Mouse (Mus musculus): ENCODE data around the gene Tbcd. TPM values are rescaled to one million over a fixed set of nuclear protein-coding genes. Genes with fewer than 3 reads are reported as not detected.

The Tbcd gene
- polyA plus RNA-seq, 1 experiment = 111 TPM

DNA sequence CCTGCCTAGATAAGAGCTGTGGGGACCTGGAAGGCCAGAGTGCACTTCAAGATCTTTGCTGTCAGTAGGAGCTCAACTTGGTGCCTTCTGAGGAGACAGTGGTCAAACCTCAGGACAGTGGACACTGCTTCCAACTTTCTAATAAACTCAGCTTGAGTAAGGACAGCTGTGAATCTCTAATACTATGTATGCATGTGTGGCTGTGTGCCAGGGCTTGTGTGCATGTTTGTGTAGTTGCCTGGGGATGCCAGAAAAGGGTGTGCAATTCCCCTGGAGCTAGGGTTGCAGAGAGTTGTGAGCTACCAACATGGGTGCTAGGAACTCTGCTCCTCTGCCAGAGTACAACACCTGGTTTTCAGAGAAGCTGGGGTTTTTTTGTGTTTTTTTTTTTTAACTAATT lies 159.2 kb downstream of the Tbcd start:
- Histone ChIP-seq H3K4me3 (no peak overlapping the region), H3K79me2 (ENCODE audit: control insufficient read depth, insufficient read depth) (no peaks in the 10 kb centered on the region), H3ac (ENCODE audit: control insufficient read depth, insufficient read length) (no peak overlapping the region), H3K36me3 (ENCODE audit: control insufficient read depth, insufficient read depth) (peaks cover 44% of the 10 kb centered on the region), H3K4me2 (ENCODE audit: low read depth) (no peak overlapping the region), H3K27me3 (ENCODE audit: control insufficient read depth, insufficient read depth, insufficient read length) (no peaks in the 10 kb centered on the region)
- TF ChIP-seq TCF12 (IDR thresholded peaks at IDR 0.05; ENCODE audit: insufficient read depth, poor library complexity, severe bottlenecking) = no peak
- no peak for TF ChIP-seq REST (IDR thresholded peaks at IDR 0.05; ENCODE audit: insufficient read depth, insufficient read length)
- TF ChIP-seq CEBPB (IDR thresholded peaks at IDR 0.05; ENCODE audit: insufficient read depth, poor library complexity, severe bottlenecking) = no peak
- no peak for TF ChIP-seq SRF (IDR thresholded peaks at IDR 0.05; ENCODE audit: control insufficient read depth, insufficient read length, low read depth)
- no peak for TF ChIP-seq POLR2A (IDR thresholded peaks at IDR 0.05; ENCODE audit: insufficient read length, low read depth)
- TF ChIP-seq MAX (IDR thresholded peaks at IDR 0.05; ENCODE audit: low read depth) = no peak
- no peak for TF ChIP-seq USF1 (IDR thresholded peaks at IDR 0.05; ENCODE audit: low read depth)
- TF ChIP-seq MYOD1 (IDR thresholded peaks at IDR 0.05; ENCODE audit: control insufficient read depth in 1 of 3, insufficient read length in 2 of 3, low read depth in 2 of 3) = no peak
- no peak for TF ChIP-seq POLR2AphosphoS2 (IDR thresholded peaks at IDR 0.05; ENCODE audit: insufficient read length, low read depth)
- TF ChIP-seq MYOG (IDR thresholded peaks at IDR 0.05; ENCODE audit: control insufficient read depth in 1 of 3, insufficient read depth in 1 of 3, insufficient read length in 2 of 3, low read depth in 2 of 3) = no peak
- no peak for TF ChIP-seq E2F4 (IDR thresholded peaks at IDR 0.05; ENCODE audit: insufficient read depth)
- TF ChIP-seq TCF3 (IDR thresholded peaks at IDR 0.05; ENCODE audit: insufficient read length, low read depth) = no peak

DNA sequence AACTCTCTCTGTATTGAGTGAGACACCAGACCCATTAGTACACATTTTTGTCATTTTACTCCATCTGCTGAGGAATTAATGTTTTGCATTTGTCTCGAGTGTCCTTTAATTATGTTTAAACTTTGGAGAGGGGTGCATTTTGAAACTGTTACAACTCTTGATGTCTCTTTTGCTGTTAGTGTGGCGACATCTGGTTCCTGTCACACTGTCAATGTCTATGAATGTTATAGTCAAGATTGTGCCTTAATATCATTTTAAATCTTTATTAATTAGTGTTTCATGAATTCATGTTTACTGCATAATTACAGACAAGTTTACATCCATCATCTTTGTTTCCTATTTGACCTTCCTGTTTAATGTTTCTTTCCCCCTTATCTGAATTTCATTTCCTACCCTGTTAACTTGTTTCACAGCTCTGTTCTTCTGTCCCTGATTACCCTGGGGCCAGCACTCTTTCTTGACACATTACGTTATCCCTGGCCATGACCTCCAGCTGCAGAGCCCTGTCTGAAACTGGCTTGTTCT lies 164.3 kb downstream of the Tbcd start:
- no peak for TF ChIP-seq POLR2AphosphoS2 (IDR thresholded peaks at IDR 0.05; ENCODE audit: insufficient read length, low read depth)
- TF ChIP-seq POLR2A (IDR thresholded peaks at IDR 0.05; ENCODE audit: insufficient read length, low read depth) = no peak
- no peak for TF ChIP-seq E2F4 (IDR thresholded peaks at IDR 0.05; ENCODE audit: insufficient read depth)
- TF ChIP-seq CEBPB (IDR thresholded peaks at IDR 0.05; ENCODE audit: insufficient read depth, poor library complexity, severe bottlenecking) = no peak
- TF ChIP-seq USF1 (IDR thresholded peaks at IDR 0.05; ENCODE audit: low read depth) = no peak
- no peak for TF ChIP-seq REST (IDR thresholded peaks at IDR 0.05; ENCODE audit: insufficient read depth, insufficient read length)
- TF ChIP-seq TCF12 (IDR thresholded peaks at IDR 0.05; ENCODE audit: insufficient read depth, poor library complexity, severe bottlenecking) = no peak
- TF ChIP-seq MAX (IDR thresholded peaks at IDR 0.05; ENCODE audit: low read depth) = no peak
- Histone ChIP-seq H3K36me3 (ENCODE audit: control insufficient read depth, insufficient read depth) (peaks cover 47% of the 10 kb centered on the region), H3K4me2 (ENCODE audit: low read depth) (no peak overlapping the region), H3K4me3 (no peak overlapping the region), H3K79me2 (ENCODE audit: control insufficient read depth, insufficient read depth) (no peaks in the 10 kb centered on the region), H3ac (ENCODE audit: control insufficient read depth, insufficient read length) (no peak overlapping the region), H3K27me3 (ENCODE audit: control insufficient read depth, insufficient read depth, insufficient read length) (no peaks in the 10 kb centered on the region)

DNA sequence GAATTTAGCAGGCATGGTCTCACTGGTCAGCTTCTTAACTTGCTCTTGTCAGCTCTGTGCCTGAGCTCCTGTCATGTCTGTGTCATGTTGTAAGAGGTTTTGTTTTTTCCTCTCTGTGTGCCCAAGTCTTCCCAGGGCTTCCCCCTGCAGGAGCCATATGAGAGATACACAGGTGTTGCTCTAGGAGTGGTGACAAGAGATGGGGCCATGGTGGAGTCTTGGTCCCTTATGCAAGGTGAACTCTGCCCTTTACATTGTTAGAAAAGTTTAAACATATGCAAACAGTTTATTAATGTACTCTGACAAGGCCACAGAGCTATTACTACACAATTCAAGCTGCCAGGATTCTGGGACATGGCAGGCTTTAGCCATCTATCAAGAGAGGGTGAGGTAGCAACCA lies 164.8 kb downstream of the Tbcd start:
- Histone ChIP-seq H3K36me3 (ENCODE audit: control insufficient read depth, insufficient read depth) (peaks cover 44% of the 10 kb centered on the region), H3ac (ENCODE audit: control insufficient read depth, insufficient read length) (no peak overlapping the region), H3K27me3 (ENCODE audit: control insufficient read depth, insufficient read depth, insufficient read length) (no peaks in the 10 kb centered on the region), H3K4me2 (ENCODE audit: low read depth) (no peak overlapping the region), H3K79me2 (ENCODE audit: control insufficient read depth, insufficient read depth) (no peaks in the 10 kb centered on the region), H3K4me3 (no peak overlapping the region)
- TF ChIP-seq MYOD1 (IDR thresholded peaks at IDR 0.05; ENCODE audit: control insufficient read depth in 1 of 3, insufficient read length in 2 of 3, low read depth in 2 of 3) (no peak), REST (IDR thresholded peaks at IDR 0.05; ENCODE audit: insufficient read depth, insufficient read length) (no peak), MAX (IDR thresholded peaks at IDR 0.05; ENCODE audit: low read depth) (no peak), CEBPB (IDR thresholded peaks at IDR 0.05; ENCODE audit: insufficient read depth, poor library complexity, severe bottlenecking) (no peak), E2F4 (IDR thresholded peaks at IDR 0.05; ENCODE audit: insufficient read depth) (no peak), POLR2A (IDR thresholded peaks at IDR 0.05; ENCODE audit: insufficient read length, low read depth) (no peak), TCF3 (IDR thresholded peaks at IDR 0.05; ENCODE audit: insufficient read length, low read depth) (no peak), USF1 (IDR thresholded peaks at IDR 0.05; ENCODE audit: low read depth) (no peak), TCF12 (IDR thresholded peaks at IDR 0.05; ENCODE audit: insufficient read depth, poor library complexity, severe bottlenecking) (no peak), POLR2AphosphoS2 (IDR thresholded peaks at IDR 0.05; ENCODE audit: insufficient read length, low read depth) (no peak), MYOG (IDR thresholded peaks at IDR 0.05; ENCODE audit: control insufficient read depth in 1 of 3, insufficient read depth in 1 of 3, insufficient read length in 2 of 3, low read depth in 2 of 3) (no peak), SRF (IDR thresholded peaks at IDR 0.05; ENCODE audit: control insufficient read depth, insufficient read length, low read depth) (no peak)

DNA sequence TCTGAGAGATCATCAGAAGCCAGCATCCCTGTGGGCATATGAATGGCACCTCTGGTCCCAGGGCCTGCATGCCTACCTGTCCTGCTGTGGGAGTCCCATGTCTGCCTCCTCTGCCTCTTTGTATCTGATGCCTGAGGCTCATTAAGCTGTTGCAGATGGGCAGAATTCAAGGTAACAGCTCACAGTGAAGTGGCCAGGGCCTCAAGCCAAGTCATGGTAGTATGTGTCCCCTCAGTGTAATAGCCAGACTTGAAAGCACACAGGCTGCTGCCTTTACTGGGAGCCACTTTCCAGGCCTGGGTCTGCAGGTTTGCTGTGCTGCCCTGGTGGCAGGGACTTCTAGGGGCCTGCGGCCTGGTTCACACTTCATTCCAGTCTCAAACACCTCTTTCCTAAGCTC lies 165.6 kb downstream of the Tbcd start:
- TF ChIP-seq TCF3 (IDR thresholded peaks at IDR 0.05; ENCODE audit: insufficient read length, low read depth) = no peak
- TF ChIP-seq POLR2AphosphoS2 (IDR thresholded peaks at IDR 0.05; ENCODE audit: insufficient read length, low read depth) = no peak
- no peak for TF ChIP-seq MYOD1 (IDR thresholded peaks at IDR 0.05; ENCODE audit: control insufficient read depth in 1 of 3, insufficient read length in 2 of 3, low read depth in 2 of 3)
- no peak for TF ChIP-seq MAX (IDR thresholded peaks at IDR 0.05; ENCODE audit: low read depth)
- TF ChIP-seq MYOG (IDR thresholded peaks at IDR 0.05; ENCODE audit: control insufficient read depth in 1 of 3, insufficient read depth in 1 of 3, insufficient read length in 2 of 3, low read depth in 2 of 3) = no peak
- no peak for TF ChIP-seq POLR2A (IDR thresholded peaks at IDR 0.05; ENCODE audit: insufficient read length, low read depth)
- TF ChIP-seq E2F4 (IDR thresholded peaks at IDR 0.05; ENCODE audit: insufficient read depth) = no peak
- Histone ChIP-seq H3K79me2 (ENCODE audit: control insufficient read depth, insufficient read depth) (no peaks in the 10 kb centered on the region), H3K27me3 (ENCODE audit: control insufficient read depth, insufficient read depth, insufficient read length) (no peaks in the 10 kb centered on the region), H3ac (ENCODE audit: control insufficient read depth, insufficient read length) (no peak overlapping the region), H3K4me3 (no peak overlapping the region), H3K4me2 (ENCODE audit: low read depth) (no peak overlapping the region), H3K36me3 (ENCODE audit: control insufficient read depth, insufficient read depth) (peaks cover 44% of the 10 kb centered on the region)

DNA sequence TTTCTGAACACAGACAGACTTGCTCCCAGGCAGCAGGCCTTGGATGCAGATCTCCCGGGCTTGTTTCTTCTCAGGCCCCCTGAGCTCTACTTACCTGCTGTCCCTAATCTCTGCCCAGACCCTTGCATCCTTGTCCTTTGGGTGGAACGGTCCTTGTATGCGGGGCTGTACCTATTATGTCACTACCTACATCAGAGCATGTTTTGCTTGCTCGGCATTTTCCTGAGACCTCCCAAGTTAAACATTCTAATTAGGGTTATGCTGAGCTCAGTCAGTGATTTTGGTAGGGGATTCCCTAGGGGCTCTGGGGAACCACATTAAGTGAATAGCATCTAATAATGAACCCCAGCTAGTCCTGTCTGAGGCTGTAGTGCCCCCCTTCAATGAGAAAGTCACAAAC lies 173.3 kb downstream of the Tbcd start:
- Histone ChIP-seq H3K4me3 (no peak overlapping the region), H3K27me3 (ENCODE audit: control insufficient read depth, insufficient read depth, insufficient read length) (no peaks in the 10 kb centered on the region), H3K36me3 (ENCODE audit: control insufficient read depth, insufficient read depth) (peaks cover 11% of the 10 kb centered on the region), H3K4me2 (ENCODE audit: low read depth) (no peak overlapping the region), H3K79me2 (ENCODE audit: control insufficient read depth, insufficient read depth) (no peaks in the 10 kb centered on the region), H3ac (ENCODE audit: control insufficient read depth, insufficient read length) (no peak overlapping the region)
- no peak for TF ChIP-seq MYOG (IDR thresholded peaks at IDR 0.05; ENCODE audit: control insufficient read depth in 1 of 3, insufficient read depth in 1 of 3, insufficient read length in 2 of 3, low read depth in 2 of 3)
- no peak for TF ChIP-seq TCF12 (IDR thresholded peaks at IDR 0.05; ENCODE audit: insufficient read depth, poor library complexity, severe bottlenecking)
- TF ChIP-seq REST (IDR thresholded peaks at IDR 0.05; ENCODE audit: insufficient read depth, insufficient read length) = no peak
- no peak for TF ChIP-seq CEBPB (IDR thresholded peaks at IDR 0.05; ENCODE audit: insufficient read depth, poor library complexity, severe bottlenecking)
- TF ChIP-seq SRF (IDR thresholded peaks at IDR 0.05; ENCODE audit: control insufficient read depth, insufficient read length, low read depth) = no peak
- TF ChIP-seq POLR2AphosphoS2 (IDR thresholded peaks at IDR 0.05; ENCODE audit: insufficient read length, low read depth) = no peak
- no peak for TF ChIP-seq MYOD1 (IDR thresholded peaks at IDR 0.05; ENCODE audit: control insufficient read depth in 1 of 3, insufficient read length in 2 of 3, low read depth in 2 of 3)
- TF ChIP-seq USF1 (IDR thresholded peaks at IDR 0.05; ENCODE audit: low read depth) = no peak
- TF ChIP-seq MAX (IDR thresholded peaks at IDR 0.05; ENCODE audit: low read depth) = no peak
- no peak for TF ChIP-seq E2F4 (IDR thresholded peaks at IDR 0.05; ENCODE audit: insufficient read depth)
- TF ChIP-seq POLR2A (IDR thresholded peaks at IDR 0.05; ENCODE audit: insufficient read length, low read depth) = no peak
